Mouse (Mus musculus) liver, embryonic 14.5 days (tissue): ENCODE measurements at regions not wholly inside any gene's neighbourhood (a gene's known extent, or its start where the extent isn't known, plus 50 kb on each side); places are given as distances from the start of the nearest gene placed in this dataset.

Experiments
- CTCF ChIP-seq: IDR thresholded peaks from 2 replicates; pipeline ENCODE4 v1.5.1; 2016; ENCODE audit warnings: antibody characterized with exemption, low read depth, control low read depth
- EP300 ChIP-seq: IDR thresholded peaks from 2 replicates; pipeline ENCODE4 v1.6.1; 2016; ENCODE audit warnings: antibody characterized with exemption, low read depth

GRCm38 (mm10) chr8:26794411-26794810 is 182.7 kb upstream of the Zfp703 start:
- no peak for TF ChIP-seq CTCF
- TF ChIP-seq EP300: no peak
